Mouse (Mus musculus) layer of hippocampus, postnatal 36 days (tissue): ENCODE measurements around the gene Myoz2. TPM values are rescaled to one million over a fixed set of nuclear protein-coding genes. Genes with fewer than 3 reads are reported as not detected.

Experiments
- DNase-seq, 2 experiments: peaks; one replicate each; pipeline ENCODE4 v3.0.0; 2022
- microRNA-seq, 2 experiments: library from miRNA; unstranded; fragments of <30 nt; microRNA quantifications; one replicate each; pipeline ENCODE4 v1.2.0; 2021
- total RNA-seq, 2 experiments: library from RNA; stranded (reverse); gene quantifications; 2 replicates each; pipeline ENCODE4 v1.2.3; 2021

The Myoz2 gene
- total RNA-seq, 2 experiments from 2014 or later: 0.76 to 0.77 TPM

DNA sequence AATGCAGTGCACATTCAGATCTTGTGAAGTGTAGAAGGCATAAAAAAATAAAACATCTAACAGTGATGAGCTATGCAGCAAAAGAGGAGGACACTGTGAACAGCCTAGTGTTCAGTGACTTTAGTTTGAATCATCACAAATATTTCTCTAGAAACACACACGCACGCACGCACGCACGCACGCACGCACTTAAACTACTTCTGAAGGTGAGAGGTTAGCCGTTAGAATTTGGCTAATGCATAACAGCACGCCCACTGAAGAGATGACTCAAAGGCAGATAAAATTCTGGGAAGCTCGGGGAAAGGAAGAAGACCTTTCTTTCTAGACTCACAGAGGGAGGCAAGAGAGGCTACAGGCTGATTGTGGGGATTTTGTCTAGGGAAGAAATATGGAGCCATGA is 27.4 kb downstream of the Myoz2 start:
- DNase-seq: no peak

DNA sequence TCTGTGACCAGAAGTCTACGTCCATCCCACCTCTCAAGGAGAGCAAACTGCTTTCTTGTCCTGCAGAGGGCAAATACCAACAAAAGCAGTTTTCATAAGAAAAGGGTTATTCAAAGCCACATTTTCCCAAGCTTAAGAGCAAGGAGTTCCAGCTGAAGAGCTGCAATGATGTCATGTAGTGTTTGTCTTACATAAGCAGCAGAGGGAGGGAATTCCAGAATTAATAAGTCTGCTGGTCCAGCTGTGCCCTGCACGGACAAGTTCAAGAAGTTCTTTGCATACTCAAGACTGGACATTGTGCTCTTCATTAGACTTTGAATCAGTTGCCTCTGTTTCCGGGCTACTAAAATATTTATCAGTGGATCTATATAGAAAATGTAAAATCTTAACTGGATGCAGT is 33.8 kb downstream of the Myoz2 start:
- no peak for DNase-seq

DNA sequence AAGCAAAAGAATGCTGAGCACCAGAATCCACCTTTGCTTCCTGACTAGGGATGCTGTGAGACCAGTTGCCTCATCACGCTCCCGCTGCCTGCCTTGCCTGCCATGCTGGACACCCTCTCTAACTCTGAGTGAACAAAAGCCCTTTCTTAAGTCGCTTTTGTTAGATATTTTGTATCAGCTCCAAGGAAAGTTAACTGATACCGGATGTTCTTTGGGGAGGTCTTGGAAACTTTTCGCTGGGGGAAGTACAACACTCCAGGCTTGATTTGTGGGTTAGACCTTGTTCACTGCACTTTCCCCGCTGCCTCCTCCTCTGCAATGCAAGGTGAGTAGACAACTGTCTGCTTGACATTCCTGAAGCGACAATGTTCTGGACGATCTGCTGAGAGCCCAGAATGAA is 36.3 kb downstream of the Myoz2 start:
- DNase-seq: no peak

DNA sequence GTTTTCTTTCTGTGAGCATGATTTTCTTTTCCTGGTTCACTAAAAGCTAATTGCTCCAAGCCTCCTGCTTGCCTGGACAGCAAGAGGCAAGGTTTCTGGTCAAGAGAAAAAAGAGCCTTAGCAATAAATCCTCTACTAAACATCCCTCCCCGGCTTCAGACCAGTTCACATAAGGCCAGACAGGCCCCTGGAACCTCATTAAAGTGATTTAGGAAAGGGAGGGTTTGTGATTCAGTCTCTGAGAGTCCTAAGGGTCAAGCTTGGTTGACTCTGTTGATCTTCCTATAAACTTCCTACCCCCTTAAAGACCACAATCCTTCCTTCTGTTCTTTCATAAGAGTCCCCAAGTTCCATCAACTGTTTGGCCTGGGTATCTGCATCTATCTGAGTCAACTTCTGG is 37.8 kb downstream of the Myoz2 start:
- no peak for DNase-seq

- DNase-seq: no peak
Measured at GRCm38 (mm10) chr3:122986906-122987305, 47.9 kb downstream of the Myoz2 start.

GRCm38 (mm10) chr3:122986386-122986785 is 48.4 kb downstream of the Myoz2 start:
- DNase-seq: no peak

- no peak for DNase-seq
Measured at GRCm38 (mm10) chr3:122985183-122985944, 49.5 kb downstream of the Myoz2 start.

DNA sequence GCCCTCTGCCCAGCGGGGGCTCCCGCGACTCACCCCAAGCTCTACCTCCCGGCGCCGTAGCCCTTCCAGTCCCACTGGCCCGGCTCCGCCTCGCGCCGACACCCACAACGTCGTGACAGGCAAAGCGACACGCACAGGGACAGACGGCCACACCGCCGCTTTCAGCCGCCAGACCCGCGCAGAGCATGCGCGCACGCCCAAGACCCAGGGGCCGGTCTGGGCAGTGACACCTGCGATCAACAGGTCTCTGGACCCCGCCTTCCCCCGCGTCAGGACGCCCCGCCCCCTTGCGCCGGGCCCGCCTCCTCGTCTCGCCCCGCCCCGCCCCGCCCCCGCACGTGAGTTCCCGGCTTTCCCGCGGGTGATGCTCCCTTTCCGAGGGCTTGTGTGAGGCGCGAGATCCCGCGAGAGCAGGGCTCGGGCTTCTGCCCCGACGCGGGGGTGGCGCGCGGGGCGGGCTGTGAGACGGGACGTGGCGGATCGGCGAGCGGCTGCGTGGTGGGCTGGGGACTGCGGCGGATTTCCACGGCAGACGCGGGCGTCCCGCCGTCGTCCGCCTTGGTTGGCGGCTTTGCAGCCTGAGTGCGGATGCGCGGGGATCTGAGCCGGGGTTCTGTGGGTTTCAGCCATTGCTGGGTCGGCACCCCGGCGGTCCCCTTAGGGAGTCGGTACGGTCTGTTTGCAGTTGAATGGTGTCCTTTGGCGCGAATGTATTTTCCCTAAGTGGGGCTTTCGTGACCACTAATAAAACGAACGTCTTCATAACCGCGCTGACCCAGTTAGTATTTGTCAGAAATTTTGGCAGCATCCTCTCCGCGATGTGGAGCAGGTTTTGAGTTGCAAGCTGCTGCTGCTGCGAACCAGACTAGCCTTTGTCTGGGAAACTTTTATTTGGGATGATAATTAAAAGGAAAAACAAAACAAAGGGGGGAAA is 50.3 kb downstream of the Myoz2 start, which contains the start of gene Usp53:
TSS of gene Usp53 (minus strand) at position 262 of the 934 bp plus-strand sequence.
- DNase-seq: peak; percentile 91 to 93

DNA sequence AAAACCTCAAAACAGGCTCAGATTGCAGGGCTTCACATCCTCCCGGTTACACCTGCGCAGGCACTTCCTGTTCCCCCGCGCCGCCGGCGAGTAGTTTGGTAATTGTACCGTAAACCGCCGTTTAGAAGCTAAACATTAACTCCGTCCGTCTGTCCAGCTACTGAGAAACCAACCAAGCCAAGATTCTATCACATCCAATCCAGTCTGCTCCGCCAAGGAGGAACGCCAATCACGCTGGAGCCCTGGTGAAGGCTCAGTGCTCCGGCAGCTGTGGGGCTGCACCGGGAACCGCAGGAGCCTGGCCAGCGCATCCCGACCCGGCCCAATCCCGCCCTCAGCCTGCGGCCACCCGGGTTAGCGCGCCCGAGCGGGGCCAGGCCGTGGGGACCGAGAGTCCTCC is 51.0 kb downstream of the Myoz2 start:
- DNase-seq: no peak

DNA sequence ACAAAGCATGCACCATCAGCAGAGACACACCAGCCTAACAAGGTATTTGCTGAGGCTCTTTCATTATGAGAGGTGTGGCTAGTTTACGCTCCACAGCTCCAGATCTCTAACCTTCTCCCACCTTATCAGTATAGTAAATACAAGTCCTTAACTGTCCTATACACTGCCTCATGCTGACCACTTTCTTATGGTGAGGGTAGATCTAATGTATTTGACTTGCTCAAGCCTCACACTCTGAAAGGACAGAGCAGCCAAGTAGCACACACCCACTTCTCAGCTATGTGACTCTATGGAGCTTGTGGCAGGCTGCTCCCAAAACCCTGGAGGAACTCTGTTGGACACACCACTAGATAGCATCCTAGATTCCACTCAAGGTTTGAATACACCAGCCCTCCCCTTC is 58.9 kb downstream of the Myoz2 start:
- DNase-seq: no peak

- no peak for DNase-seq
Measured at GRCm38 (mm10) chr3:122975363-122975762, 59.5 kb downstream of the Myoz2 start.

GRCm38 (mm10) chr3:122974833-122975232 is 60.0 kb downstream of the Myoz2 start:
- DNase-seq: no peak

GRCm38 (mm10) chr3:122972126-122972822 is 62.5 kb downstream of the Myoz2 start:
- no peak for DNase-seq

DNA sequence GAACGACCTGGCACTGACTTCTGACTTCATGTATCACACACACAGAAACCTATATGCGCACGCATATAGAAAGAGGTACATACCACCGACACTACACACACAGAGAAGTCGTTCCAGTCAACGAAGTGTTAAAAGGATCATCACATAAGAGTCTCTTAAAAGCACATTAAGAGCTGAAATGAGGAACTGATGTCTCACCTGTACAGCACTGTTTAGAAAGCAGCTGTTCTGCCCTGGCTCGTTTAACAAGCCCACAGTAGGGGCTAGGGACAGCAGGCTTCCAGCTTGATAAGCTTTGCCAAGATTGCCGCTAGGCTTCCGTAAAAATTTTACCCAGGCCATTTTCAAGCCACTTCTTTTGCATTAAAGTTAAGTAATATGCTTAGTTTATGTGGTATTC is 66.4 kb downstream of the Myoz2 start:
- DNase-seq: no peak

DNA sequence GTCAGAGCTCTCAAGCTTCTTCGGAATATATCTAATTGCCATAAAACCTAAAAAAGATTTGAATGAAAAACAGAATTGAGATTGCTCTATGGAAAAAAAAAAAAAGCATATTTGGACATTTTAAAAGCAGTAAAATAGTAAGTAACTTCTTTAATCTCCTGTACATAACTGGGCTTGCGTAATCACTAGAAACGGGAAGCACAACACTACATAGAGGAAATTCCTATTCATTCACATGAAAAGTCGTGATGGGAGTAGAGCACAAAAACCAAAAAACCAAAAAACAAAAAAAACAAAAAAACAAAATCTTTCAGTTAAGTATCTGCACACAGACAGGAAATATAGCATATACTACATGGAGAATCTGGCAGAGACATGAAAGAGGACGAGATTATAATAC is 70.5 kb downstream of the Myoz2 start:
- DNase-seq: no peak

Small RNA genes within 50 kb of the gene (microRNA-seq; reads per million reads assigned to microRNA genes)
- gene Gm22066: 0 reads per million in 2 experiments

Other genes starting within 250 kb of the Myoz2 start
- not detected for gene Fabp2, start 139.9 kb downstream of the Myoz2 start, total RNA-seq
- not detected for gene Gm10959, start 115.7 kb downstream of the Myoz2 start, total RNA-seq
- 10 to 100 TPM; 46.7 to 62.4 TPM for gene 1810037I17Rik, start 110.8 kb downstream of the Myoz2 start, total RNA-seq
- 10 to 100 TPM; 25.3 to 27.5 TPM for gene Usp53, start 50.5 kb downstream of the Myoz2 start, total RNA-seq
- gene Synpo2, start 201.1 kb upstream of the Myoz2 start, total RNA-seq: 1 to 10 TPM; 3.8 TPM
- 10 to 100 TPM; 20.2 to 28.3 TPM for gene Sec24d, start 232.4 kb upstream of the Myoz2 start, total RNA-seq